Mouse (Mus musculus) CH12.LX (cell line): ENCODE data around the gene Rora.

ENCODE experiments used
- CHD2 ChIP-seq: IDR thresholded peaks from 2 replicates; pipeline ENCODE4 v1.6.1; 2011; ENCODE audit warnings: low read length, improper control_type of control experiment
- CTCF ChIP-seq, 2 experiments: IDR thresholded peaks in 1 of 2; conservative IDR thresholded peaks in 1 of 2; 2 replicates each; pipeline ENCODE4 v1.5.1; 2011 to 2012; ENCODE audit warnings: low read depth in 2 of 2, low read length in 2 of 2, improper control_type of control experiment in 1 of 2, inconsistent platforms in 1 of 2, mild to moderate bottlenecking in 1 of 2, moderate library complexity in 1 of 2
- EP300 ChIP-seq: IDR thresholded peaks from 2 replicates; pipeline ENCODE4 v1.6.1; 2011; ENCODE audit warnings: low read length, improper control_type of control experiment
- KAT2A ChIP-seq: IDR thresholded peaks from 2 replicates; pipeline ENCODE4 v1.6.1; 2012; ENCODE audit warnings: low read length, improper control_type of control experiment, inconsistent platforms; ENCODE audit not compliant: insufficient replicate concordance
- MAX ChIP-seq: IDR thresholded peaks from 2 replicates; pipeline ENCODE4 v1.6.1; 2011; ENCODE audit warnings: low read length, improper control_type of control experiment
- MYC ChIP-seq: IDR thresholded peaks from 2 replicates; pipeline ENCODE4 v1.6.1; 2011; ENCODE audit warnings: low read depth, mild to moderate bottlenecking, improper control_type of control experiment, low read length
- POLR2A ChIP-seq: IDR thresholded peaks from 2 replicates; pipeline ENCODE4 v1.6.1; 2011; ENCODE audit warnings: low read depth, mild to moderate bottlenecking, improper control_type of control experiment, low read length
- POLR2AphosphoS2 ChIP-seq: IDR thresholded peaks from 2 replicates; pipeline ENCODE4 v1.6.1; 2011; ENCODE audit warnings: low read depth, low read length, improper control_type of control experiment
- RAD21 ChIP-seq: IDR thresholded peaks from 2 replicates; pipeline ENCODE4 v1.6.1; 2011; ENCODE audit warnings: low read depth, mild to moderate bottlenecking, low read length, improper control_type of control experiment, moderate library complexity
- SIN3A ChIP-seq: IDR thresholded peaks from 2 replicates; pipeline ENCODE4 v1.6.1; 2012; ENCODE audit warnings: low read length, improper control_type of control experiment, inconsistent platforms
- ZMIZ1 ChIP-seq: IDR thresholded peaks from 2 replicates; pipeline ENCODE4 v1.6.1; 2012; ENCODE audit warnings: low read depth, mild to moderate bottlenecking, inconsistent platforms, low read length, improper control_type of control experiment
- ZNF384 ChIP-seq: IDR thresholded peaks from 2 replicates; pipeline ENCODE4 v1.6.1; 2012; ENCODE audit warnings: low read depth, low read length, improper control_type of control experiment, inconsistent platforms

DNA sequence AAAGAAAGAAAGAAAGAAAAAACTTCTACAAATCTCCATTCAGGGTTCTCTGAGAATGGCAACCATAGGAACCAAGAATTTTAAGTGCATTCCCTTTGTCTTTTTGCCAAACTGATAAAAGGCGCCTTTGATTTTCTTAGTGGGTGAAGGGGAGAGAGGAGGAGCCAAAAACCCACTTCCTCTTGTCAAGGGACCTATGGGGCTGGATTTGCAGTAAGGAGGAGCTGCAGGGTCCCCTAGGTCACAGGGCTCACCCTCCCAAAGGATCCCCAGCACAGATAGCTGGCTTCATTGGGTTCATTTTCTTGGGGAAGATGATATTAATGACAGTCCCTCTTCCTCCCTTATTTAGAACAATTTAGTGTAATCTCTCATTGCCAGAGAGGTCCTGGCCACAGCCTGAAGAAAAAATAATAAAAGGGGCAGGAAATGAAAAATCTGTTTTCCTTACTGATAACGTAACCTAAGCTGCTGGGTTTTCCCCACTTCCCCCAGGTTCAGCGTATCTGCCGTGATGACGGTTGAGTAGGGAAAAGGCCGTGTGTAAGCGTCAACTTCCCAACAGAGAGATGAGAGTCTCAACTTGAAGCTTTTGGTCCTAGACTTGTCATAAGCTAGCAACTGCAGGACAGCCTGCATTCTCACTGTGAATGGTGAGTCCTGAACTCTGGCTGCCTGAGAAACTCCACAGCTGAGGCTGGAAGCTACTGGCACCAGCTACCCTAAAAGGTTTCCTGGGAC, 511.7 kb downstream of the Rora start:
- TF ChIP-seq POLR2AphosphoS2 (no peak), MYC (no peak), RAD21 (no peak), CTCF (conservative IDR thresholded peaks at IDR 0.05 in 1 of 2, IDR thresholded peaks at IDR 0.05 in 1 of 2; ENCODE audit: low read depth in 2 of 2, low read length in 2 of 2) (no peak), EP300 (no peak), MAX (no peak), CHD2 (no peak), POLR2A (no peak), ZNF384 (no peak), KAT2A (no peak), ZMIZ1 (no peak), SIN3A (no peak)
